Mouse (Mus musculus): ENCODE data around the gene Mad2l1bp.

Mad2l1bp gene

GRCm38 (mm10) chr17:46108286-46108685, 45.1 kb downstream of the Mad2l1bp start:
- DNase-seq: no peak

DNA sequence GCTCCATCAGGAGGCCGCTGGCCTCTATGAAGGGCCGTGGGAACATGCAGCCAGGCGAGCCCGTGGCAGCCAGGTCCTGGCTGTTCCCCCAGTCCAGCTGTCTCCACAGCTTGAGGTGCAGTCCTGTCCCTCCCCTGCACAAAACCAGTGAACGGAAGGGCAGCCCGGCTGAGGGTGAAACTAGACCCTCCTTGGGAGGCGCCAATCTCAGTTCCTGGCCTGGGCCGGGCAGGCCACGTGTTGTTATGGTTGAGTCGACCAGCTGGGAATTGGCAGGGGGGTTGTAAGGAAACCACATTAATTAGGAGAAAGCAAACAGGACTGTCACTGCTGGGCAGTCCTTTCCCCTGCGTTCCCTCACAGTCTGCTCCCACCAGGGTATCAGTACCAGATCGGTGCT, 48.9 kb downstream of the Mad2l1bp start:
- peak; percentile 73 to 84 for DNase-seq

- DNase-seq: no peak
These were observed 50.7 kb downstream of the Mad2l1bp start for GRCm38 (mm10) chr17:46102608-46103159.

DNA sequence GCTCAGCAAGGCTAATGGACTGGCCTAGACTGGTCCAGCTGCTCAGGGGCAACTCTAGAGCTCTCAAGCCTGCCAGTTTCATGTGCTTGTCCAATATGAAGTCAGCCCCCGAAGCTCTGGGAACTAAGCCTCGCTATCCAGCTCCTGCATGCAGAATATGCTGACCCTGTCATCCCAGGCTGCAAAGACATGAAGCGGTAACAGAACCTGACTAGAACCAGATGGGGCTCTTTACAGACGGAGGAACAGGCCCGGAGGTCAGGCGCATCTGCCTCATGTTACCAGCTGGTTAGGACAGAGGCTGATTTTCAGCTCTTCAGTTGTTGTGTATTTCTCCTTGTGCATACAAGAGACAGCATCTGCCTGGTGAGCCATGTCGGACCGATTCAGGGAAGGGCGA, 51.4 kb downstream of the Mad2l1bp start:
- no peak for DNase-seq

DNA sequence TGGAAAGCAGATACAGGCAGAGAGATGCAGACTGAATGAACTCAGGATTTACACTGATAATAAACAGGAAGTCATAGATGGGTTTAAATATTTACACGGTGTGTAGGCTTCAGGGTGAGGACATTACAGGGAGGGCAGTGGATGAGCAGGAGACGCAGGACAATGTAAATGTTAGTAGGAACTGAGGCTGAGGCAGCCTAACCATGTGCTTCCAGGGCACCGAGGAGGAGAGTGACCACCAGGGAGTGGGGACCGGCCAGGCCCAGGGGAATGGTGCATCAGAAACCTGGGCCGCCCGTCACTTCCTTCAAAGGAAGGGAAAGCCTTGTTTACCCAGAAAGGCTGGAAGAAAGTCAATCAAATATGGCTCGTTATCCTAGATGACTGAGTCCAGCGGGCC, 54.8 kb downstream of the Mad2l1bp start:
- DNase-seq: no peak
